Mouse (Mus musculus) embryonic facial prominence, embryonic 10.5 days (tissue): ENCODE data around the gene 9230104L09Rik. TPM values are rescaled to one million over a fixed set of nuclear protein-coding genes. Genes with fewer than 3 reads are reported as not detected.

Experiments used
- DNase-seq: peaks from one replicate; pipeline ENCODE4 v3.0.0-alpha.2; 2017; ENCODE audit warnings: low spot score
- H3K27ac ChIP-seq: fragments of 300-500 bp; sonication (generic); replicated peaks from 2 replicates; pipeline ENCODE4 v1.5.1; 2016; ENCODE audit warnings: mild to moderate bottlenecking
- H3K27me3 ChIP-seq: fragments of 300-500 bp; sonication (generic); replicated peaks from 2 replicates; pipeline ENCODE4 v1.6.1; 2016; ENCODE audit warnings: low read depth, mild to moderate bottlenecking; ENCODE audit not compliant: poor library complexity, severe bottlenecking
- H3K36me3 ChIP-seq: fragments of 300-500 bp; sonication (generic); replicated peaks from 2 replicates; pipeline ENCODE4 v1.6.1; 2016; ENCODE audit warnings: mild to moderate bottlenecking, moderate library complexity
- H3K4me1 ChIP-seq: fragments of 300-500 bp; sonication (generic); 2 replicates; pipeline ENCODE4 v1.6.1; 2016
- H3K4me3 ChIP-seq: fragments of 300-500 bp; sonication (generic); 2 replicates; pipeline ENCODE4 v1.5.1; 2016; ENCODE audit warnings: mild to moderate bottlenecking, moderate library complexity
- H3K9me3 ChIP-seq: fragments of 300-500 bp; sonication (generic); 2 replicates; pipeline ENCODE4 v1.6.1; 2016; ENCODE audit warnings: mild to moderate bottlenecking
- WGBS: fragments of 180-500 bp; shearing (Covaris S2); methylation state at CpG from one replicate; pipeline ENCODE4 v1.1.7; 2016; 5-methylcytosine and 5-hydroxymethylcytosine counted together
- polyA plus RNA-seq: library from polyadenylated mRNA; unstranded; fragments of >200 nt; fragmentation: Nextera tagmentation; extraction: Ambion mirVana; gene quantifications from 2 replicates; pipeline ENCODE4 v1.2.1, GENCODE M21; 2016

9230104L09Rik gene
- polyA plus RNA-seq, 1 experiment from 2014 or later = not detected

DNA sequence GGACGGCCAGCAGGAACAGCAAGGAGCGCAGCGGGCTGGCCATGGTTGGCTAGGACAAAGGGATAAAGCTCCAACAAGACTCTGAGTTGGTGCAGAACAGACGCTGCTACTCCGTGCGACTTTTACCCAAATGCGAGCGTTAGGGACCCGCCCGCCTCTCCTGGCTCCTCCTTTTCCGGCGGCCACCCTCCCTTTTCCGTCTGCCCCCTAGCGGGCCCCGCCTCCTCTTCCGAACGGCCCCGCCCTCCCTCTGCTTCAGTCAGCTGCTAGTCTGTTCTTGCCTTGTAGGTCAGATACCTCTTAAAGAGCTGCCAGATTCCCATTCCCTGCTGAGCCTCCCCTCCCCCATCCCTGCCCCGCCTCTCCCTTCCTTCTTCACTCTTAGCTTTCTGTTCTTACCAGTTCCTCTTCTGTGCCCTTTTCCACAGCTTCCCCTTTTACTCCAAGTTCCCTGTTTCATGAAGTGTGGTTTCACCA lies 10.5 kb upstream of the 9230104L09Rik start, which contains the start of gene Cst3:
Gene Cst3 (minus strand): TSS at position 358 of the 477 bp plus-strand sequence.
- H3K9me3 ChIP-seq = no peaks in the 10 kb centered on the region
- DNase-seq = peak; percentile 96
- peaks cover 41% of the 10 kb centered on the region for H3K4me1 ChIP-seq
- H3K27me3 ChIP-seq = no peaks in the 10 kb centered on the region
- WGBS = under 1% methylated on average over 19 of the region's 19 CpGs
- H3K4me3 ChIP-seq = peak within 1 kb of the TSS; percentile 88
- peaks cover 28% of the 10 kb centered on the region for H3K36me3 ChIP-seq
- peak within 1 kb of the TSS; percentile 93 for H3K27ac ChIP-seq

GRCm38 (mm10) chr2:148874617-148875334 lies 9.9 kb upstream of the 9230104L09Rik start:
- DNase-seq = peak; percentile 47
- under 1% methylated on average over 34 of the region's 34 CpGs for WGBS

GRCm38 (mm10) chr2:148874224-148874616 lies 9.4 kb upstream of the 9230104L09Rik start:
- no peaks in the 10 kb centered on the region for H3K9me3 ChIP-seq
- peaks cover 38% of the 10 kb centered on the region for H3K4me1 ChIP-seq
- DNase-seq = no peak
- 52% methylated on average over 3 of the region's 3 CpGs for WGBS
- H3K4me3 ChIP-seq = peak overlapping the region; percentile 88
- no peaks in the 10 kb centered on the region for H3K27me3 ChIP-seq
- H3K27ac ChIP-seq = peak overlapping the region; percentile 93; the same call in 1 of the 2 replicates
- H3K36me3 ChIP-seq = peaks cover 32% of the 10 kb centered on the region

More at GRCm38 (mm10) chr2:148874617-148875334, 9.9 kb upstream of the 9230104L09Rik start:
- Histone ChIP-seq H3K36me3 (peaks cover 32% of the 10 kb centered on the region), H3K9me3 (no peaks in the 10 kb centered on the region), H3K27me3 (no peaks in the 10 kb centered on the region), H3K4me3 (peak overlapping the region; percentile 88), H3K27ac (peak overlapping the region; percentile 93), H3K4me1 (peaks cover 41% of the 10 kb centered on the region)

- Histone ChIP-seq H3K4me3 (peak overlapping the region; percentile 88; the same call in 1 of the 2 replicates), H3K9me3 (no peaks in the 10 kb centered on the region), H3K4me1 (peaks cover 30% of the 10 kb centered on the region), H3K27me3 (no peaks in the 10 kb centered on the region), H3K27ac (no peak overlapping the region), H3K36me3 (peaks cover 32% of the 10 kb centered on the region)
- no peak for DNase-seq
- 88% methylated on average over 4 of the region's 4 CpGs for WGBS
Measured at GRCm38 (mm10) chr2:148872860-148873259, 8.0 kb upstream of the 9230104L09Rik start.

DNA sequence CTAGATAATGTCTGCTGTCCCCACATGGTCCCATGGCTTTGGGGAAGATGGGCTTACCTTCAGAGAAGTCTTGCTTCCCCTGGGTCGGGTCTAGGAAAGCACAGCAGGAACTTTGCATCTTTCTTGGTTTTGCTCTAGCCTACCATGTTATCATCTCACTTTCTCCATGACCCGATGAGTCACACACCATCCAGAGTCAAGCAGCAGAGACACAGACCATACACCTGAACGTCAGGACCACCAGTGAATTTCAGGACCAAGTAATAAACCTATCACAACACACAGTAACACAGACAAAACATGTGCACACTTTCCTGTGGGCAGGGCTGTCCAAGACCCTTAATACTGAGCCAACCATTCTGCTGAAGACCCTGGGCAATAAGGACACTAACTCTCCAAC lies 5.7 kb upstream of the 9230104L09Rik start:
- DNase-seq = no peak

DNA sequence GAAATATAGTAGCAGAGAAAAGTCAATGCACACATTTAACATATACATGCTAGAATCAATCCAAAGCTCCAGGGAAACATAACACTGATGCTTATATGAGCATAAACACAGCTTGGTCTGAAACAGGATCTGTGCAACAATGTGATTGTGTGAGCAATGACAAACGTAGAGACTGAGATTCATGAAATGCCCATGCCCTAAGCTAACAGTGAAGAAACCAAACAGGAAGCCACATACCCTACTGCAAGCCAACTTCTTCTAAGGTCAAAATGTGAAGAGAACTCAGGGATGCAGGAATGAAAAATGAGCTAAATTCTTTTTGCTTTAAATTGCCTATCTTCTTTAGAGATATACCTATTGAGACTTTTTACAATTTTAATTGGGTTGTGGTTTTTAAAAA lies 4.1 kb upstream of the 9230104L09Rik start:
- Histone ChIP-seq H3K36me3 (peaks cover 32% of the 10 kb centered on the region), H3K27ac (no peak overlapping the region), H3K27me3 (no peaks in the 10 kb centered on the region), H3K4me1 (peaks cover 15% of the 10 kb centered on the region), H3K9me3 (no peaks in the 10 kb centered on the region), H3K4me3 (no peak overlapping the region)
- no peak for DNase-seq
- 82% methylated on average over 1 of the region's 1 CpGs for WGBS

More for the DNA sequence above, 5.7 kb upstream of the 9230104L09Rik start:
- H3K4me3 ChIP-seq = no peak overlapping the region
- H3K36me3 ChIP-seq = peaks cover 32% of the 10 kb centered on the region
- H3K27ac ChIP-seq = no peak overlapping the region
- H3K4me1 ChIP-seq = peaks cover 23% of the 10 kb centered on the region
- H3K9me3 ChIP-seq = no peaks in the 10 kb centered on the region
- no peaks in the 10 kb centered on the region for H3K27me3 ChIP-seq
- 87% methylated on average over 3 of the region's 3 CpGs for WGBS

- Histone ChIP-seq H3K27me3 (no peaks in the 10 kb centered on the region), H3K4me3 (no peak overlapping the region), H3K36me3 (no peaks in the 10 kb centered on the region), H3K4me1 (no peaks in the 10 kb centered on the region), H3K27ac (no peak overlapping the region), H3K9me3 (no peaks in the 10 kb centered on the region)
- DNase-seq = no peak
Measured at GRCm38 (mm10) chr2:148861693-148862092, 3.1 kb downstream of the 9230104L09Rik start.

DNA sequence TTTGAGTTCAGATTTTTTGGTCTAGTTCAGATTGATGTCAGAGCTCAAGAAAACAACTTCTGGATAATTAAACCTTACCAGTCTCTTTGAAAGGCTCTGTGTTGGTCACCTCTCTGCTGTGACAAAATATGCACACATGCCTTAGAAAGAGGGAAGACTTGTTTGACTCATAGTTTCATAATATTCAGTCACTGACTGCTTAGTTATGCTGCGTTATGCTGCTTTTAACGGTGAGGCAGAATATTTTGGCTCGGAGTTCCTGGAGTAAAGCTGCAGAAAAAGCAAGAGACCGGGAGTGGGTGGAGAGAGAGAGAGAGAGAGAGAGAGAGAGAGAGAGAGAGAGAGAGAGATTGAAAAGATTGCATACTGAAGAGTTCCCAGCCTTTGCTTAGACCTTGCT lies 3.8 kb downstream of the 9230104L09Rik start:
- Histone ChIP-seq H3K4me1 (no peaks in the 10 kb centered on the region), H3K36me3 (no peaks in the 10 kb centered on the region), H3K4me3 (no peak overlapping the region), H3K27ac (no peak overlapping the region), H3K9me3 (no peaks in the 10 kb centered on the region), H3K27me3 (no peaks in the 10 kb centered on the region)
- 87% methylated on average over 4 of the region's 4 CpGs for WGBS
- no peak for DNase-seq

- no peaks in the 10 kb centered on the region for H3K27me3 ChIP-seq
- H3K4me1 ChIP-seq = no peaks in the 10 kb centered on the region
- no peak for DNase-seq
- no peaks in the 10 kb centered on the region for H3K36me3 ChIP-seq
- no peak overlapping the region for H3K27ac ChIP-seq
- H3K4me3 ChIP-seq = no peak overlapping the region
- H3K9me3 ChIP-seq = no peaks in the 10 kb centered on the region
- WGBS = 90% methylated on average over 4 of the region's 4 CpGs
Measured at GRCm38 (mm10) chr2:148857506-148857905, 7.3 kb downstream of the 9230104L09Rik start.

DNA sequence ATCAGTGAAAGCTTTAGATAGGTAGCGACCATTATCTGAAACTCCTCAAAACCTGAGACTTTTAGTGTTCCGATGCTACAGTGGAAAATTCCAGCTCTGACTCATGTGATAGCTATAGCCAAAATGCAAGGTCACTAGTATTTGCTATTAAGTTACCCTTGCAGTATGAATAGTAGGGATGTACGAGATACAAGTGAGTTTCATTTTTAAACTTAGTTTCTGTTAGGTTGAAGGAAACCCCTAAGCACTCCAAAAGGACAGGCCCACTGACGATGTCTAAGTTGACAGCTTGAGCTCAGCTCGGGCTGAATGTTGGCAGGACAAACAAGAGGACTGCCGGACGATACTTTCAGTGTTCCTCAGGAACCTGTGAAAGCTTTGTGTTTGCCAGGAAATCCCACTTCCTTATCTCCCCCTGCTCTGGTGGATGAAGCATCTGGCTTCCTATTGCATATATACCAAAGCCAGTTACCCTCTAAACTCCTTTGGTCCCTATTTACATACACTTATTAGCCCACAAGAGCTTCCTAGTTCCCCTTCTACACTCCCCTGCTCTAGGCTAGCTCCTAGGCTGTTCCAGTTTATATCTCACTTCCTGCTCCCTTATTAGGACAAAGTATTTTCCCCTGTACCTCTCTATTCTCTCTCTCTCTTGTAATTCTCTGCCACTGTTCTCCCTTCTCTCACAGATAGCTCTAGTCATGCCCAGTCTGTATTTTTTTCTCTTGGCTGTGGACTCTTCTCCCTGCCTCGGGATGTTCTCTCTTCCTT lies 8.0 kb downstream of the 9230104L09Rik start:
- Histone ChIP-seq H3K27me3 (no peaks in the 10 kb centered on the region), H3K27ac (no peak overlapping the region), H3K4me3 (no peak overlapping the region), H3K36me3 (no peaks in the 10 kb centered on the region), H3K4me1 (no peaks in the 10 kb centered on the region), H3K9me3 (no peaks in the 10 kb centered on the region)
- whole genome bisulfite sequencing = 77% methylated on average over 8 of the region's 8 CpGs
- no peak for DNase-seq

DNA sequence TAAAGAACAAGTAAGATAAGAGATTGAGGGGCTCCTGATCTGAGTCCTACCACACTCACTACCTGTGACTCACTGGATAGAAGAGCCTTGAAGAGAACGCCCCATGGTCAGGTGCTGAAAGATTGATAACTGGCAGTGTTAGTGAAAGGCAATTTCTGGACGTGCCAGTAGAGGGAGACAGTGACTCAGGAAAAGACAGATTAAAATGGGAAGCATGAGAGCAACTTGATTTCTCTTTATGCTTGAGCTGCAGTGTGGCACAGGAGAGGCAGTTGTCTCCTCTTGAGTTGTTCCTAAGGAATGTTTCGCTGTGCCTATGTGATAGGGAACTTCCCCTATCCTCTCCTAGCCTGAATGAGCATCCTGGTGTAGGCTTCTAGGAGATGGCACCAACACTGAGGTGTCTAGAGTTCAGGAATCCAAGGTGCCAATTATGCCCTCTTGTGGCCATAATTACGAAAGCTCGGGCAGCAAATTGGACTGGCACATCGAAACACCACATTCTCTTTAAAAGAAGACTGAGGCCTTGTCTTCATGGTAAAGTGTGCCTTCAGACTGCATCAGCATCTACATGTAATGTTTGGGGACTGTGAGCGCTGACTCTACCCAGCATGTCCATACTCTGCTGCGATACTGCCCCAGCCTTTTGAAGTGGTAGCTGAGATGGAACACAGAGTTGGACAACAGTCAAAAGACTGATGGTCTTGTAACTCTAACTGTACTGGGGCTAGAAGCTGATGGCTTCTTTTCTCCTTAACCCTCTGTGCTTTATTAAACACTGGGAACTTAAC lies 13.5 kb downstream of the 9230104L09Rik start:
- peak; percentile 61 for DNase-seq
- Histone ChIP-seq H3K9me3 (no peaks in the 10 kb centered on the region), H3K27me3 (no peaks in the 10 kb centered on the region), H3K4me3 (no peak overlapping the region), H3K36me3 (no peaks in the 10 kb centered on the region), H3K27ac (no peak overlapping the region), H3K4me1 (no peaks in the 10 kb centered on the region)
- WGBS = 45% methylated on average over 8 of the region's 8 CpGs

GRCm38 (mm10) chr2:148839224-148839623 lies 25.6 kb downstream of the 9230104L09Rik start:
- Histone ChIP-seq H3K36me3 (no peaks in the 10 kb centered on the region), H3K27ac (no peak overlapping the region), H3K9me3 (no peaks in the 10 kb centered on the region), H3K27me3 (no peaks in the 10 kb centered on the region), H3K4me1 (no peaks in the 10 kb centered on the region), H3K4me3 (no peak overlapping the region)
- DNase-seq = no peak
- whole genome bisulfite sequencing = 92% methylated on average over 2 of the region's 2 CpGs
